Mouse (Mus musculus) testis, adult 2 months (tissue): ENCODE measurements around the gene Pfkm.

Experiments
- CTCF ChIP-seq: fragments of 200-500 bp; IDR thresholded peaks from 2 replicates; pipeline ENCODE4 v1.5.1; 2012; ENCODE audit warnings: low read depth, mild to moderate bottlenecking, inconsistent platforms, low read length, moderate library complexity; ENCODE audit not compliant: control insufficient read depth, insufficient read depth, insufficient replicate concordance
- POLR2A ChIP-seq: fragments of 200-500 bp; IDR thresholded peaks from 2 replicates; pipeline ENCODE4 v1.6.1; 2012; ENCODE audit warnings: low read depth, mild to moderate bottlenecking, inconsistent platforms, low read length, moderate library complexity; ENCODE audit not compliant: control insufficient read depth

DNA sequence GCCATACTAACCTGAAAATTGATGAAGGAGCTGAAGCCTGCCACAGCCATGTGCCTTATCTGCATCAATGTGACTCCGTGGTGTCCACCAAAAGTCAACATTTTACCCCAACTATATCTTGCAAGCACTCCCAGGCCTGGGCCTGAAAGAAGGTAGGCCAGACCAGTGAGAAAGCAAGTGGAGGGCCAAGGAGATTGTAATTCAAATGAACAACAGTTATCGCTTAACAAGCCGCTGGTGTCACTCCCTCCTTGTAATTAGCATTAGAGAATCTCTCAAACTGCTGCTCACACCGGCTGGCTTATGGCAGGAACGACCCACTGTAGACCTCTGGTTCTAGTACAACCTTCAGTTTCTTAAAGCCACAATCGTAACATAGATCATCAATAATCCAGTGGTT is 15.5 kb upstream of the Pfkm start:
- TF ChIP-seq CTCF = no peak
- TF ChIP-seq POLR2A = no peak
